ENCODE assay signal across 12 mouse cellular contexts in genomic region chr9:106339173-106339558, GRCm38 (mm10). TPM values are rescaled to one million over a fixed set of nuclear protein-coding genes. Genes with fewer than 3 reads are reported as not detected.
DNase-seq lines count a peak whose midpoint lies in the region; ATAC-seq and TF ChIP-seq lines count a peak whose summit lies in the region.
"Had no signal": no experiment of that assay in that cellular context is flagged by ENCODE, and none has a peak within 500 bp of the region (broad histone marks: within the 10 kb centered on the region; RNA-seq: fewer than 3 reads in every experiment).

No protein-coding gene starts in this region.

- H3K27ac ChIP-seq in layer of hippocampus, adult 2 months: peak overlapping the region; percentile 76; the same call in 1 of the 2 replicates
- H3K27ac ChIP-seq in embryonic facial prominence, embryonic 14.5 days (replicated peaks; ENCODE audit: low read depth, low read length): peak overlapping the region; percentile 95
- H3K27ac ChIP-seq in hindbrain, embryonic 14.5 days: peak overlapping the region; percentile 63
- H3K27ac ChIP-seq: macrophage had no signal

- H3K27me3 ChIP-seq in embryonic facial prominence, embryonic 14.5 days (replicated peaks; ENCODE audit: control insufficient read depth, insufficient read depth, low read length): no peaks in the 10 kb centered on the region
- H3K27me3 ChIP-seq in hindbrain, embryonic 14.5 days (ENCODE audit: control insufficient read depth, insufficient read depth, low read length): no peaks in the 10 kb centered on the region
- no peaks in the 10 kb centered on the region for H3K27me3 ChIP-seq in myocyte (ENCODE audit: control insufficient read depth, insufficient read depth, insufficient read length)

- H3K4me1 ChIP-seq in embryonic facial prominence, embryonic 14.5 days (ENCODE audit: control insufficient read depth, insufficient read depth, low read length): peaks cover 63% of the 10 kb centered on the region
- H3K4me1 ChIP-seq in hindbrain, embryonic 14.5 days (replicated peaks; ENCODE audit: control insufficient read depth, insufficient read depth, low read length): peaks cover 21% of the 10 kb centered on the region

- TF ChIP-seq POLR2A in myocyte (IDR thresholded peaks at IDR 0.05; ENCODE audit: insufficient read length, low read depth): no peak

- H3K79me2 ChIP-seq in myocyte (ENCODE audit: control insufficient read depth, insufficient read depth): no peaks in the 10 kb centered on the region

- H3K9me3 ChIP-seq in embryonic facial prominence, embryonic 14.5 days (ENCODE audit: control insufficient read depth, low read length): no peaks in the 10 kb centered on the region
- no peaks in the 10 kb centered on the region for H3K9me3 ChIP-seq in hindbrain, embryonic 14.5 days (ENCODE audit: control insufficient read depth, low read length)
- H3K9me3 ChIP-seq: G1E had no signal

- peak overlapping the region; percentile 36 for H3K4me2 ChIP-seq in embryonic facial prominence, embryonic 14.5 days (ENCODE audit: low read depth, low read length)
- no peak overlapping the region for H3K4me2 ChIP-seq in hindbrain, embryonic 14.5 days (replicated peaks)
- peak overlapping the region; percentile 73 for H3K4me2 ChIP-seq in myocyte (ENCODE audit: low read depth)

- no peak for DNase-seq in layer of hippocampus, adult 2 months (ENCODE audit: low spot score in 2 of 2)
- no peak for DNase-seq in layer of hippocampus, adult 8-10 months (ENCODE audit: low spot score in 2 of 2)
- no peak for DNase-seq in embryonic facial prominence, embryonic 14.5 days (ENCODE audit: low spot score)
- DNase-seq in hindbrain, embryonic 14.5 days (ENCODE audit: low spot score): no peak
- DNase-seq in frontal cortex, postnatal 36 days (ENCODE audit: low spot score in 2 of 2): no peak
- no peak for DNase-seq in layer of hippocampus, postnatal 25 days (ENCODE audit: extremely low spot score in 1 of 2, low spot score in 1 of 2)
- DNase-seq in gastrocnemius, adult 8-10 months (ENCODE audit: low spot score in 2 of 2): no peak
- DNase-seq: adrenal gland, adult 8-10 months; thymus, postnatal 14 days had no signal

- ATAC-seq in embryonic facial prominence, embryonic 14.5 days (ENCODE audit: low read depth): peak; percentile 28; the same call in 1 of the 2 replicates
- ATAC-seq in hindbrain, embryonic 14.5 days (ENCODE audit: low FRiP score): peak; percentile 15; the same call in 1 of the 2 replicates

- H3K9ac ChIP-seq in embryonic facial prominence, embryonic 14.5 days (ENCODE audit: low read depth, low read length): 0 out of 2 replicates have a peak overlapping the region, but pooled peaks have one; percentile 10
- H3K9ac ChIP-seq in hindbrain, embryonic 14.5 days: peak overlapping the region; percentile 20; the same call in 1 of the 2 replicates

- TF ChIP-seq CTCF in layer of hippocampus, adult 2 months (conservative IDR thresholded peaks at IDR 0.05): no peak

- no peak overlapping the region for H3ac ChIP-seq in myocyte (ENCODE audit: control insufficient read depth, insufficient read length)

- WGBS in embryonic facial prominence, embryonic 14.5 days: 38% methylated on average over 6 of the region's 6 CpGs
- 36% methylated on average over 6 of the region's 6 CpGs for WGBS in hindbrain, embryonic 14.5 days

- no peak overlapping the region for H3K4me3 ChIP-seq in layer of hippocampus, adult 2 months
- H3K4me3 ChIP-seq in embryonic facial prominence, embryonic 14.5 days (ENCODE audit: low read depth, low read length): no peak overlapping the region
- no peak overlapping the region for H3K4me3 ChIP-seq in hindbrain, embryonic 14.5 days (replicated peaks; ENCODE audit: low read length)
- H3K4me3 ChIP-seq in myocyte: no peak overlapping the region

- H3K36me3 ChIP-seq in embryonic facial prominence, embryonic 14.5 days (ENCODE audit: control insufficient read depth, insufficient read depth, low read length): no peaks in the 10 kb centered on the region
- no peaks in the 10 kb centered on the region for H3K36me3 ChIP-seq in hindbrain, embryonic 14.5 days (replicated peaks; ENCODE audit: control insufficient read depth, insufficient read depth)
- H3K36me3 ChIP-seq in myocyte (ENCODE audit: control insufficient read depth, insufficient read depth): no peaks in the 10 kb centered on the region

TF ChIP-seq in myocyte, 11 proteins besides CTCF, POLR2A, EP300 and RAD21:
- no peak for TF ChIP-seq CEBPB (IDR thresholded peaks at IDR 0.05; ENCODE audit: insufficient read depth, poor library complexity, severe bottlenecking)
- TF ChIP-seq TCF3 (IDR thresholded peaks at IDR 0.05; ENCODE audit: insufficient read length, low read depth): no peak
- no peak for TF ChIP-seq REST (IDR thresholded peaks at IDR 0.05; ENCODE audit: insufficient read depth, insufficient read length)
- TF ChIP-seq SRF (IDR thresholded peaks at IDR 0.05; ENCODE audit: control insufficient read depth, insufficient read length, low read depth): no peak
- TF ChIP-seq TCF12 (IDR thresholded peaks at IDR 0.05; ENCODE audit: insufficient read depth, poor library complexity, severe bottlenecking): no peak
- TF ChIP-seq E2F4 (IDR thresholded peaks at IDR 0.05; ENCODE audit: insufficient read depth): no peak
- peak in 2 of 3 experiments; percentile 27 to 47 for TF ChIP-seq MYOD1 (IDR thresholded peaks at IDR 0.05; ENCODE audit: control insufficient read depth in 1 of 3, insufficient read length in 2 of 3, low read depth in 2 of 3)
- peak in 1 of 3 experiments; percentile 29 for TF ChIP-seq MYOG (IDR thresholded peaks at IDR 0.05; ENCODE audit: control insufficient read depth in 1 of 3, insufficient read depth in 1 of 3, insufficient read length in 2 of 3, low read depth in 2 of 3)
- TF ChIP-seq USF1 (IDR thresholded peaks at IDR 0.05; ENCODE audit: low read depth): no peak
- no peak for TF ChIP-seq POLR2AphosphoS2 (IDR thresholded peaks at IDR 0.05; ENCODE audit: insufficient read length, low read depth)
- TF ChIP-seq MAX (IDR thresholded peaks at IDR 0.05; ENCODE audit: low read depth): no peak
TF ChIP-seq in myocyte: peak in this region for 2.

RNA-seq across cellular contexts. Expression of gene Dusp7, which starts 29.3 kb away (rescaled TPM):
- 10 to 100 TPM; 81.7 to 93.2 TPM for total RNA-seq in layer of hippocampus, adult 2 months (2021)
- total RNA-seq in layer of hippocampus, adult 8-10 months (2022): 10 to 100 TPM; 78.0 to 84.8 (median 80.5) TPM
- polyA plus RNA-seq in embryonic facial prominence, embryonic 14.5 days (2014; fragmentation: Nextera tagmentation; extraction: Ambion mirVana): 44.0 and 48.4 TPM in 2 replicates
- 17.9 and 19.3 TPM in 2 replicates for polyA plus RNA-seq in hindbrain, embryonic 14.5 days (2014; fragmentation: Nextera tagmentation; extraction: Ambion mirVana)
- 8.9 TPM for polyA plus RNA-seq in myocyte (2012; fragmentation: generic; extraction: Trizol)
- 10 to 100 TPM; 82.4 to 91.1 TPM for total RNA-seq in layer of hippocampus, postnatal 25 days (2021)
- total RNA-seq in gastrocnemius, adult 8-10 months (2022): 10 to 100 TPM; 15.4 to 53.2 (median 35.0) TPM

RNA-seq across cellular contexts. Expression of gene Poc1a, which starts 58.3 kb away (rescaled TPM):
- total RNA-seq in layer of hippocampus, adult 2 months (2021): 10 to 100 TPM in 1 of 2 experiments, 1 to 10 TPM in 1; 8.6 to 14.5 TPM
- 10 to 100 TPM; 14.7 to 17.7 (median 16.2) TPM for total RNA-seq in layer of hippocampus, adult 8-10 months (2022)
- polyA plus RNA-seq in embryonic facial prominence, embryonic 14.5 days (2014; fragmentation: Nextera tagmentation; extraction: Ambion mirVana): 16.6 and 21.5 TPM in 2 replicates
- polyA plus RNA-seq in hindbrain, embryonic 14.5 days (2014; fragmentation: Nextera tagmentation; extraction: Ambion mirVana): 6.3 and 7.3 TPM in 2 replicates
- polyA plus RNA-seq in myocyte (2012; fragmentation: generic; extraction: Trizol): 7.6 TPM
- total RNA-seq in layer of hippocampus, postnatal 25 days (2021): 10 to 100 TPM; 11.7 to 13.0 TPM
- 1 to 10 TPM in 3 of 4 experiments, under 1 TPM in 1; 0.99 to 1.7 (median 1.3) TPM for total RNA-seq in gastrocnemius, adult 8-10 months (2022)
